Mouse (Mus musculus): ENCODE measurements around the gene Cdkal1.

DNA sequence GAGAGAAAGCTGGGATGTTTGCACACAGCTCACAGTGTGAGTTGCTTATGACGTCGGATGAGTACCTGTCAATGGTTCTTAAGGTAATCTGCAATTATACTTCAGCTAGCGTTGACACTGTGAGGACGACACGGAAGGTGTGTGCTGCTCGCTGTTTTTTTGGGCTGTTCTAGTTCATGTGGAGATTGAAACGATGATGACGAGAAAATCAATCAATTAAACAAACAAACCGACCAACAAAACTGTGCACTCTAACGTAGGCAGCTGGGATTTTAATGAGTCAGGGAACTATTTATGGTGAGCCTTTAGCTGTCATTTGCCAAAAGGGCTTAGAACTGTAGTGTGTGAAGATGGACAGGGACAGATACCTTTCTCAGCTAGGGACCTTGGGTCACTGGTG, 494.6 kb downstream of the Cdkal1 start:
- TF ChIP-seq CTCF (IDR thresholded peaks at IDR 0.05; ENCODE audit: low read depth) (no peak), EP300 (IDR thresholded peaks at IDR 0.05; ENCODE audit: low read depth) (no peak)

Measured in liver, postnatal 0 days (tissue).